Mouse (Mus musculus) adrenal gland, adult 2 months (tissue): ENCODE results near the gene Rab3d. TPM values are rescaled to one million over a fixed set of nuclear protein-coding genes. Genes with fewer than 3 reads are reported as not detected.
A peak's percentile ranks its signal among the peaks of the same experiment; 100 is the strongest.

Experiments used
- DNase-seq: peaks from one replicate; pipeline ENCODE4 v3.0.0; 2021
- polyA plus RNA-seq: library from polyadenylated mRNA; depleted of rRNA; stranded (reverse); fragments of >200 nt; gene quantifications from 2 replicates; pipeline ENCODE4 v1.2.3, GENCODE M21; 2012
- total RNA-seq, 2 experiments: library from RNA; stranded (reverse); gene quantifications; 2 replicates each; pipeline ENCODE4 v1.2.3; 2021

Gene Rab3d
- total and polyA plus RNA-seq, 3 experiments = 48.3 to 84.8 (median 52.2) TPM

- no peak for DNase-seq
Observed at GRCm38 (mm10) chr9:21938234-21938855, 20.4 kb upstream of the Rab3d start.

GRCm38 (mm10) chr9:21937711-21938175, 19.8 kb upstream of the Rab3d start:
- peak; percentile 40 for DNase-seq

GRCm38 (mm10) chr9:21936692-21937570, 18.9 kb upstream of the Rab3d start, which contains the start of gene Plppr2:
TSS of gene Plppr2 (plus strand) at chr9:21937033.
- peak; percentile 99 for DNase-seq

- no peak for DNase-seq
Observed at GRCm38 (mm10) chr9:21935466-21936131, 17.6 kb upstream of the Rab3d start.

- DNase-seq = no peak
Observed at GRCm38 (mm10) chr9:21934021-21934420, 16.0 kb upstream of the Rab3d start.

GRCm38 (mm10) chr9:21932445-21933137, 14.6 kb upstream of the Rab3d start:
- no peak for DNase-seq

- no peak for DNase-seq
Observed at GRCm38 (mm10) chr9:21932006-21932405, 14.0 kb upstream of the Rab3d start.

- DNase-seq = no peak
Observed at GRCm38 (mm10) chr9:21929208-21929607, 11.2 kb upstream of the Rab3d start.

GRCm38 (mm10) chr9:21927208-21927753, 9.3 kb upstream of the Rab3d start, which contains the start of the genes Ccdc159 and Tmem205:
TSS of gene Ccdc159 (plus strand) at chr9:21927471.
TSS of gene Tmem205 (minus strand) at chr9:21927556.
- DNase-seq = peak; percentile 97

- DNase-seq = no peak
Observed at GRCm38 (mm10) chr9:21926784-21927183, 8.8 kb upstream of the Rab3d start.

GRCm38 (mm10) chr9:21926155-21926554, 8.2 kb upstream of the Rab3d start:
- DNase-seq = peak; percentile 88

- no peak for DNase-seq
Observed at GRCm38 (mm10) chr9:21925506-21925905, 7.5 kb upstream of the Rab3d start.

GRCm38 (mm10) chr9:21925034-21925433, 7.0 kb upstream of the Rab3d start:
- DNase-seq = no peak

GRCm38 (mm10) chr9:21924099-21924493, 6.1 kb upstream of the Rab3d start:
- DNase-seq = peak; percentile 99

- no peak for DNase-seq
Observed at GRCm38 (mm10) chr9:21923490-21924098, 5.6 kb upstream of the Rab3d start.

- no peak for DNase-seq
Observed at GRCm38 (mm10) chr9:21923036-21923435, 5.0 kb upstream of the Rab3d start.

GRCm38 (mm10) chr9:21918692-21919384, 846 bp upstream of the Rab3d start:
- no peak for DNase-seq

- DNase-seq = peak; percentile 56
Observed at GRCm38 (mm10) chr9:21917493-21918034, 428 bp downstream of the Rab3d start.

- DNase-seq = no peak
Observed at GRCm38 (mm10) chr9:21916851-21917492, 1.0 kb downstream of the Rab3d start.
